Mouse (Mus musculus): ENCODE measurements around the gene Zfp697. TPM values are rescaled to one million over a fixed set of nuclear protein-coding genes. Genes with fewer than 3 reads are reported as not detected.

Gene Zfp697
- total RNA-seq, 1 experiment from 2014 or later: 0.12 TPM

GRCm38 (mm10) chr3:98752171-98752570 lies 369.9 kb downstream of the Zfp697 start:
- ATAC-seq (ENCODE audit: extremely low read depth, insufficient number of reproducible peaks, low FRiP score, poor library complexity, severe bottlenecking): no peak

- no peak for ATAC-seq (ENCODE audit: extremely low read depth, insufficient number of reproducible peaks, low FRiP score, poor library complexity, severe bottlenecking)
These were observed 374.6 kb downstream of the Zfp697 start for GRCm38 (mm10) chr3:98756836-98757235.

GRCm38 (mm10) chr3:98764155-98764554 lies 381.9 kb downstream of the Zfp697 start:
- ATAC-seq (ENCODE audit: extremely low read depth, insufficient number of reproducible peaks, low FRiP score, poor library complexity, severe bottlenecking): no peak

DNA sequence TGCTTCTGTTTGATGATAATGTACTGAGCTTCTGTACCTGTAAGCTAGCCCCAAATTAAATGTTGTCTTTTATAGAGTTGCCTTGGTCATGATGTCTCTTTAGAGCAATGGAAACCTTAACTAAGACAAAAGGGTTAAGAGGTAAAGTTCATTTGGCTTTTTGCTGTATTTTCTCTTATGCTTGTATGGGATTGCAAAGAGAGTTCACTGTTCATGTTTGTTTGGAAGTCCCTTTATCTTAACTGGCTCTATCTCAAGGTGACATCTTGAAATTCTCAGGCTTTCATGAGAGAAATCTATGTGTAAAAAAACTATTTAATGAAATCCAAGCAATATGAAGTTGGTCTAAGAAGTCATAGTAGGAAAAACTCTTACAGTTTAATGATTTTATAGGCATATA lies 398.7 kb downstream of the Zfp697 start:
- ATAC-seq (ENCODE audit: extremely low read depth, insufficient number of reproducible peaks, low FRiP score, poor library complexity, severe bottlenecking): no peak

GRCm38 (mm10) chr3:98782181-98782868 lies 400.1 kb downstream of the Zfp697 start:
- no peak for ATAC-seq (ENCODE audit: extremely low read depth, insufficient number of reproducible peaks, low FRiP score, poor library complexity, severe bottlenecking)

- ATAC-seq (ENCODE audit: extremely low read depth, insufficient number of reproducible peaks, low FRiP score, poor library complexity, severe bottlenecking): no peak
These were observed 404.3 kb downstream of the Zfp697 start for GRCm38 (mm10) chr3:98786551-98786950.

Other genes with a start within 250 kb of the Zfp697 start
- gene Adam30, start 221.8 kb upstream of the Zfp697 start, total RNA-seq (2017): 2.9 and 3.0 TPM in 2 replicates
- gene Reg4, start 160.3 kb upstream of the Zfp697 start, total RNA-seq (2017): not detected in 2 replicates
- not detected in 2 replicates for gene Hmgcs2, start 102.0 kb upstream of the Zfp697 start, total RNA-seq (2017)
- gene Phgdh, start 42.5 kb upstream of the Zfp697 start, total RNA-seq (2017): 42.2 and 71.1 TPM in 2 replicates
- not detected in 2 replicates for gene Gm4450, start 74.7 kb downstream of the Zfp697 start, total RNA-seq (2017)
- gene Hsd3b4, start 128.1 kb downstream of the Zfp697 start, total RNA-seq (2017): not detected in 2 replicates
- not detected in 2 replicates for gene Gm10681, start 206.3 kb downstream of the Zfp697 start, total RNA-seq (2017)
- not detected in 2 replicates for gene Hsd3b5, start 247.8 kb downstream of the Zfp697 start, total RNA-seq (2017)